Mouse (Mus musculus) kidney, embryonic 16.5 days (tissue): ENCODE measurements around the gene Stat2. TPM values are rescaled to one million over a fixed set of nuclear protein-coding genes. Genes with fewer than 3 reads are reported as not detected.
"Not testable (repeated sequence)": the region's sequence is repeated elsewhere in the genome, so short reads cannot be mapped to it uniquely, and the experiment has no call there.

ENCODE experiments used
- ATAC-seq: fragments of 200-750 bp; cut with Nextera tagmentation; 2 replicates; pipeline ENCODE4 v1.8.0; 2017; ENCODE audit warnings: moderate TSS enrichment; ENCODE audit not compliant: low FRiP score, low TSS enrichment
- H3K27ac ChIP-seq: fragments of 300-500 bp; sonication (generic); 2 replicates; pipeline ENCODE4 v1.5.1; 2014; ENCODE audit warnings: low read length
- H3K27me3 ChIP-seq: fragments of 300-500 bp; sonication (generic); 2 replicates; pipeline ENCODE4 v1.6.1; 2014; ENCODE audit warnings: low read length, control low read depth, mixed read lengths; ENCODE audit not compliant: insufficient read depth
- H3K36me3 ChIP-seq: fragments of 300-500 bp; sonication (generic); 2 replicates; pipeline ENCODE4 v1.6.1; 2014; ENCODE audit warnings: low read length, control low read depth, mixed read lengths; ENCODE audit not compliant: insufficient read depth
- H3K4me1 ChIP-seq: fragments of 300-500 bp; sonication (generic); 2 replicates; pipeline ENCODE4 v1.6.1; 2014; ENCODE audit warnings: low read length, control low read depth, mixed read lengths; ENCODE audit not compliant: insufficient read depth
- H3K4me2 ChIP-seq: fragments of 300-500 bp; sonication (generic); replicated peaks from 2 replicates; pipeline ENCODE4 v1.6.1; 2014; ENCODE audit warnings: low read depth, low read length
- H3K4me3 ChIP-seq: fragments of 300-500 bp; sonication (generic); 2 replicates; pipeline ENCODE4 v1.5.1; 2014; ENCODE audit warnings: mild to moderate bottlenecking, low read length
- H3K9ac ChIP-seq: fragments of 300-500 bp; sonication (generic); replicated peaks from 2 replicates; pipeline ENCODE4 v1.6.1; 2014; ENCODE audit warnings: low read length
- H3K9me3 ChIP-seq: fragments of 300-500 bp; sonication (generic); 2 replicates; pipeline ENCODE4 v1.6.1; 2016; ENCODE audit warnings: low read length, control low read depth
- WGBS: fragments of 180-500 bp; shearing (Covaris S2); extraction: QIAGEN DNeasy Blood & Tissue Kit; methylation state at CpG from one replicate; pipeline ENCODE4 v1.1.7; 2014; 5-methylcytosine and 5-hydroxymethylcytosine counted together
- polyA plus RNA-seq: library from polyadenylated mRNA; unstranded; fragments of >200 nt; fragmentation: Nextera tagmentation; extraction: Ambion mirVana; gene quantifications from 2 replicates; pipeline ENCODE4 v1.2.1, GENCODE M21; 2015

Stat2 gene
- polyA plus RNA-seq, 1 experiment from 2014 or later = 12.9 TPM

- 82% methylated on average over 4 of the region's 4 CpGs for WGBS
These were observed 16.6 kb upstream of the Stat2 start, which contains the start of gene Apon for GRCm38 (mm10) chr10:128253677-128254255. Gene Apon (plus strand): TSS chr10:128254096.

GRCm38 (mm10) chr10:128255925-128256324 is 14.4 kb upstream of the Stat2 start:
- Histone ChIP-seq H3K4me2 (no peak overlapping the region), H3K4me1 (no peaks in the 10 kb centered on the region), H3K9me3 (no peaks in the 10 kb centered on the region), H3K27me3 (no peaks in the 10 kb centered on the region), H3K9ac (no peak overlapping the region), H3K4me3 (no peak overlapping the region), H3K27ac (no peak overlapping the region), H3K36me3 (peaks cover 23% of the 10 kb centered on the region)
- no peak for ATAC-seq
- 88% methylated on average over 8 of the region's 8 CpGs for WGBS

More at GRCm38 (mm10) chr10:128253677-128254255, 16.6 kb upstream of the Stat2 start, which contains the start of gene Apon:
- H3K27ac ChIP-seq = no peak within 1 kb of the TSS
- peaks cover 44% of the 10 kb centered on the region for H3K36me3 ChIP-seq
- H3K9ac ChIP-seq = no peak within 1 kb of the TSS
- no peak within 1 kb of the TSS for H3K4me2 ChIP-seq
- H3K4me3 ChIP-seq = no peak within 1 kb of the TSS
- no peaks in the 10 kb centered on the region for H3K9me3 ChIP-seq
- no peak for ATAC-seq
- no peaks in the 10 kb centered on the region for H3K4me1 ChIP-seq
- H3K27me3 ChIP-seq = no peaks in the 10 kb centered on the region

- no peak overlapping the region for H3K27ac ChIP-seq
- peaks cover 19% of the 10 kb centered on the region for H3K36me3 ChIP-seq
- H3K9me3 ChIP-seq = no peaks in the 10 kb centered on the region
- H3K4me2 ChIP-seq = no peak overlapping the region
- no peaks in the 10 kb centered on the region for H3K27me3 ChIP-seq
- H3K4me3 ChIP-seq = no peak overlapping the region
- H3K9ac ChIP-seq = no peak overlapping the region
- H3K4me1 ChIP-seq = no peaks in the 10 kb centered on the region
- no peak for ATAC-seq
- 74% methylated on average over 8 of the region's 8 CpGs for WGBS
These were observed 14.0 kb upstream of the Stat2 start for GRCm38 (mm10) chr10:128256328-128256727.

GRCm38 (mm10) chr10:128258953-128259352 is 11.4 kb upstream of the Stat2 start:
- no peak for ATAC-seq
- Histone ChIP-seq H3K9me3 (no peaks in the 10 kb centered on the region), H3K36me3 (0 out of 2 replicates have a peak, but pooled peaks cover 3% of the 10 kb centered on the region), H3K27me3 (no peaks in the 10 kb centered on the region), H3K9ac (no peak overlapping the region), H3K4me1 (no peaks in the 10 kb centered on the region), H3K4me3 (no peak overlapping the region), H3K4me2 (no peak overlapping the region), H3K27ac (no peak overlapping the region)
- WGBS = 81% methylated on average over 4 of the region's 4 CpGs

GRCm38 (mm10) chr10:128259946-128260345 is 10.4 kb upstream of the Stat2 start:
- H3K27me3 ChIP-seq = no peaks in the 10 kb centered on the region
- H3K27ac ChIP-seq = no peak overlapping the region
- 88% methylated on average over 5 of the region's 5 CpGs for WGBS
- no peak overlapping the region for H3K4me2 ChIP-seq
- H3K9ac ChIP-seq = no peak overlapping the region
- no peaks in the 10 kb centered on the region for H3K4me1 ChIP-seq
- H3K9me3 ChIP-seq = no peaks in the 10 kb centered on the region
- ATAC-seq = no peak
- H3K4me3 ChIP-seq = no peak overlapping the region
- H3K36me3 ChIP-seq = 0 out of 2 replicates have a peak, but pooled peaks cover 1% of the 10 kb centered on the region

- not testable (repeated sequence) for H3K9ac ChIP-seq, H3K4me2 ChIP-seq, ATAC-seq, H3K36me3 ChIP-seq, H3K4me3 ChIP-seq, H3K27ac ChIP-seq, H3K4me1 ChIP-seq, H3K27me3 ChIP-seq, H3K9me3 ChIP-seq
- 79% methylated on average over 7 of the region's 7 CpGs for whole genome bisulfite sequencing
These were observed 10.0 kb upstream of the Stat2 start for GRCm38 (mm10) chr10:128260376-128260775.

GRCm38 (mm10) chr10:128262300-128262699 is 8.1 kb upstream of the Stat2 start:
- ATAC-seq = no peak
- Histone ChIP-seq H3K36me3 (no peaks in the 10 kb centered on the region), H3K9ac (no peak overlapping the region), H3K27ac (no peak overlapping the region), H3K4me1 (no peaks in the 10 kb centered on the region), H3K9me3 (no peaks in the 10 kb centered on the region), H3K27me3 (no peaks in the 10 kb centered on the region), H3K4me3 (no peak overlapping the region), H3K4me2 (no peak overlapping the region)
- WGBS = 79% methylated on average over 22 of the region's 22 CpGs

- Histone ChIP-seq H3K4me3 (no peak overlapping the region), H3K4me2 (no peak overlapping the region), H3K9ac (no peak overlapping the region), H3K27ac (no peak overlapping the region), H3K27me3 (no peaks in the 10 kb centered on the region), H3K36me3 (no peaks in the 10 kb centered on the region), H3K9me3 (no peaks in the 10 kb centered on the region), H3K4me1 (no peaks in the 10 kb centered on the region)
- 71% methylated on average over 6 of the region's 6 CpGs for WGBS
- no peak for ATAC-seq
These were observed 6.7 kb upstream of the Stat2 start for GRCm38 (mm10) chr10:128263393-128264310.

DNA sequence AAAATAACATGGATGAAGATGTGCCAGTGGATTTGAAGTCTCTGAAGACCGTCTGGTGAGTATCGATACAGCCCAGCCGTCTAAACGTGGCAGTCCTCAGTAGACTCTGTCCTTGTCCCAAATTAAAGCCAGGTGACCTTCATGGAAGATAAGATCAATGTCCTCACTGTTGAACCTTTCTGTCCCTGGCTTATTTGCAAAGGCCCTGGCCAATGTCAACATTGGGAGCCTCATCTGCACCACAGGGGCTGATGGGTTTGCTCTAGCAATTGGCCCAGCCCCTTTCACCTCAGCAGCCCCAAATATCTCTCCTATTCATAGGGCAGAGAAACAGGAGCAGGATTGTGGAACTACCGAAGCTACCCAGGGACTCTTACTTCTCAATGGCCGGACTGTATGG is 2.0 kb upstream of the Stat2 start, which contains the start of gene Apof:
Gene Apof (plus strand): TSS at position 301 of the 400 bp plus-strand sequence.
- 79% methylated on average over 6 of the region's 6 CpGs for WGBS
- Histone ChIP-seq H3K36me3 (no peaks in the 10 kb centered on the region), H3K4me3 (no peak within 1 kb of the TSS), H3K4me1 (no peaks in the 10 kb centered on the region), H3K9me3 (no peaks in the 10 kb centered on the region), H3K27ac (no peak within 1 kb of the TSS), H3K27me3 (no peaks in the 10 kb centered on the region), H3K9ac (no peak within 1 kb of the TSS), H3K4me2 (no peak within 1 kb of the TSS)
- ATAC-seq = no peak
